Mouse (Mus musculus) hindbrain, embryonic 10.5 days (tissue): ENCODE measurements around the gene Cope. TPM values are rescaled to one million over a fixed set of nuclear protein-coding genes. Genes with fewer than 3 reads are reported as not detected.

Experiments used
- DNase-seq: peaks from one replicate; pipeline ENCODE4 v3.0.0-alpha.2; 2017; ENCODE audit warnings: low spot score
- H3K27ac ChIP-seq: fragments of 300-500 bp; sonication (generic); 2 replicates; pipeline ENCODE4 v1.5.1; 2016; ENCODE audit warnings: mild to moderate bottlenecking, moderate library complexity
- H3K27me3 ChIP-seq: fragments of 300-500 bp; sonication (generic); 2 replicates; pipeline ENCODE4 v1.6.1; 2016; ENCODE audit warnings: mild to moderate bottlenecking; ENCODE audit not compliant: poor library complexity, insufficient read depth, severe bottlenecking
- H3K36me3 ChIP-seq: fragments of 300-500 bp; sonication (generic); 2 replicates; pipeline ENCODE4 v1.6.1; 2016; ENCODE audit warnings: mild to moderate bottlenecking, moderate library complexity
- H3K4me1 ChIP-seq: fragments of 300-500 bp; sonication (generic); replicated peaks from 2 replicates; pipeline ENCODE4 v1.6.1; 2016; ENCODE audit warnings: mild to moderate bottlenecking
- H3K4me3 ChIP-seq: fragments of 300-500 bp; sonication (generic); 2 replicates; pipeline ENCODE4 v1.5.1; 2016; ENCODE audit warnings: mild to moderate bottlenecking, moderate library complexity
- H3K9me3 ChIP-seq: fragments of 300-500 bp; sonication (generic); 2 replicates; pipeline ENCODE4 v1.6.1; 2016; ENCODE audit warnings: mild to moderate bottlenecking, moderate library complexity
- WGBS: fragments of 180-500 bp; shearing (Covaris S2); methylation state at CpG from one replicate; pipeline ENCODE4 v1.1.7; 2016; 5-methylcytosine and 5-hydroxymethylcytosine counted together
- polyA plus RNA-seq: library from polyadenylated mRNA; unstranded; fragments of >200 nt; fragmentation: Nextera tagmentation; extraction: Ambion mirVana; gene quantifications from 2 replicates; pipeline ENCODE4 v1.2.1, GENCODE M21; 2016

The Cope gene
- polyA plus RNA-seq, result 324 and 329 TPM in 2 replicates

DNA sequence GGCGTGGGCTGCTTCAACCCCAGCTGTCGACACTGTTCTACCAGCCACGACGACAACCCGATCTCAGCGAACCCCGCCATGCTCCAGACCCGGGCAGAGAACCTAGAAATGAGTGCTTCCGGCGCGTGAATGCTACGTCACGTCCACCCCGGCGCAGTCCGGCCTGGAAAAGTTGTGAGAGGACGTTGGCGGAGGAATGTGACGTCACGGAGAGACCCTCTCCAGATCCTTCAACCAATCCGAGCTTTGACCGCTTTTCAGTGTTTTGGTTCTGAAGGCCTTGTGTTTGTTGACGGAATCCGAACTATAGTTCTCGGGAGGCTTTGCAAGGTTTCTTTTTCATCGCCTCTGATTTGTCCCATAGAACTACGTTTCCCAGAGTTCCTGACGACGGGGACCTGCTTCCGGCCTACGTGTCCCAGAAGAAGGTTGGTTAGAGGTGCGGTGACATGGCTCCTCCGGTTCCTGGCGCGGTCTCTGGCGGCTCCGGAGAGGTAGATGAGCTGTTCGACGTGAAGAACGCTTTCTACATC lies at the start of gene Cope, which contains the start of gene Ddx49:
Gene Cope (plus strand): TSS at position 161 of the 533 bp plus-strand sequence.
Gene Ddx49 (minus strand): TSS at position 132 of the 533 bp plus-strand sequence.
- H3K27ac ChIP-seq, result peak within 1 kb of the TSS; percentile 90
- peaks cover 64% of the 10 kb centered on the region for H3K36me3 ChIP-seq
- H3K27me3 ChIP-seq, result no peaks in the 10 kb centered on the region
- H3K4me1 ChIP-seq, result peaks cover 28% of the 10 kb centered on the region
- H3K9me3 ChIP-seq, result no peaks in the 10 kb centered on the region
- WGBS, result under 1% methylated on average over 40 of the region's 40 CpGs
- DNase-seq, result peak; percentile 96
- peak within 1 kb of the TSS; percentile 88 for H3K4me3 ChIP-seq

DNA sequence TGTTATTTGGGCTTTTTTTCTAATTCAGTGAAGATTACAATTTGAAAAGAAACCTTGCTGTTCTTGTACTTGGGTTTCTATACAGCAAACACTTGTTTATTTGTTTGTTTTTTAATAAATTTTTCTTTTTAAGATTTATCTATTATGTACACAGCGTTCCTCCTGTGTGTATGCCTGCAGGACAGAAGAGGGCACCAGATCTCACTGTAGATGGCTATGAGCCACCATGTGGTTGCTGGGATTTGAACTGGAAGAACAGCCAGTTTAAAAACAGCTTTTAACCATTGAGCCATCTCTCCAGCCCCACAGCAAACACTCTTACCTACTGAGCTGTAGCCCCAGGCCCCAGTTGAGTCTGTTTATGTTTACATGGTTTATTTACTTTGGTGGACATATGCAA lies 47.7 kb upstream of the Cope start:
- Histone ChIP-seq H3K9me3 (no peaks in the 10 kb centered on the region), H3K4me3 (no peak overlapping the region), H3K27ac (no peak overlapping the region), H3K4me1 (no peaks in the 10 kb centered on the region), H3K36me3 (peaks cover 100% of the 10 kb centered on the region), H3K27me3 (no peaks in the 10 kb centered on the region)
- 82% methylated on average over 1 of the region's 1 CpGs for WGBS
- no peak for DNase-seq

DNA sequence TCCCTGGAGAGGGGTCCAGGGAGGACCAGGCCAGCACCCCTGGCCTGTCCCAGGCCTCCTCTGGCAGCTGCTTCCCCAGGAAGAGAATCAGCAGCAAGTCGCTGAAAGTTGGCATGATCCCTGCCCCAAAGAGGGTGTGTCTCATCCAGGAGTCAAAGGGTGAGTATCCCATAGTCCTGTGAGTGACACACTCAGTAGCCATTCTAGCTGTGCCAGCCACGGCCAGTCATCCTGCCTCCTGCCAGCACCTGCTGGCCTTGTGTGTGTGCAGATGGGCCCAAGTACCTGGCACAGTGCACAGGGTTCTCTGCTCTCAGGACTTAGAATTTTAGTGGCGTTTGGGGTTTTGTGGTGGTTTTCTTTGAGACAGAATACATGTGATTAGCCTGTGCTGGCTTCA lies 44.9 kb upstream of the Cope start:
- H3K4me3 ChIP-seq, result no peak overlapping the region
- H3K9me3 ChIP-seq, result no peaks in the 10 kb centered on the region
- no peaks in the 10 kb centered on the region for H3K27me3 ChIP-seq
- 87% methylated on average over 3 of the region's 3 CpGs for WGBS
- H3K27ac ChIP-seq, result no peak overlapping the region
- peaks cover 100% of the 10 kb centered on the region for H3K36me3 ChIP-seq
- DNase-seq, result no peak
- H3K4me1 ChIP-seq, result no peaks in the 10 kb centered on the region

DNA sequence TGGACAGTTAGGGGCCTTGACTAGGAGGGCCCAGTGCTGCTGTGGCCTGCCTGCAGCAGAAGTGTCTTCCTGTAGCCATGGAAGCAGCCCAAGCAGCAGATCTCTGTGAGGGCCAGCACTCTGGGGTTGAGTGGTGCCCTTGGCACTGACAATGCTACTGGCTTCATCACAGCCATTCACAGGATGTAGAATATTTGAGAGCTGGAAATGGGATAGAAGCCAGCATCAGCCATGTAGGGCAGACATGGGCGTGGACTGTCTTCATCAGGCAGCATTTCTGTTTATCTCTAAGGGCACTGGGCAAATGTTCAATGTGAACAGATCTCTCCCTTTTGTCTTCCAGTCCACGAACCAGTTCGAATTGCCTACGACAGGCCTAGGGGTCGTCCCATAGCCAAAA lies 43.7 kb upstream of the Cope start:
- H3K27ac ChIP-seq, result no peak overlapping the region
- no peak overlapping the region for H3K4me3 ChIP-seq
- H3K9me3 ChIP-seq, result no peaks in the 10 kb centered on the region
- H3K4me1 ChIP-seq, result no peaks in the 10 kb centered on the region
- peaks cover 100% of the 10 kb centered on the region for H3K36me3 ChIP-seq
- no peaks in the 10 kb centered on the region for H3K27me3 ChIP-seq
- no peak for DNase-seq
- WGBS, result 97% methylated on average over 5 of the region's 5 CpGs

DNA sequence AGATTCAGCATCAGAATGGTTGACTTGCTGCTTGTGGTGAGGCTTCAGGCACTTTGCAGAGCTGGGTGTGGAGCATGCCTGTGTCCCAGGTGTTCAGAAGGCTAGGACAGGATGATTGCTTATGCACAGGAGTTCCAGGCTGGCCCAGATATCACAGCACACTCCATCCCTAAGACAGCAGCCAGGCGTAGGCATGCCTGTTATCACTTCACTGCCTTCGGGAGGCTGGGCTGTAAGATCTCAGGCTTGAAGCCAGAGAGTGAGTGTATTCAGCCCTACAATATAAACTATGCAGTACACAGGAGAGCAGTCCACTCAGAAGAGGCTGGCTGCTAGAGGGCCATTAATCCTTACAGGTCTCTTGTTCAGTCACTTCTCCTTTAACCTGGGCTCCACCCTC lies 43.3 kb upstream of the Cope start:
- DNase-seq, result no peak
- no peak overlapping the region for H3K27ac ChIP-seq
- H3K36me3 ChIP-seq, result peaks cover 100% of the 10 kb centered on the region
- H3K4me1 ChIP-seq, result no peaks in the 10 kb centered on the region
- 94% methylated on average over 2 of the region's 2 CpGs for WGBS
- no peak overlapping the region for H3K4me3 ChIP-seq
- H3K27me3 ChIP-seq, result no peaks in the 10 kb centered on the region
- no peaks in the 10 kb centered on the region for H3K9me3 ChIP-seq

DNA sequence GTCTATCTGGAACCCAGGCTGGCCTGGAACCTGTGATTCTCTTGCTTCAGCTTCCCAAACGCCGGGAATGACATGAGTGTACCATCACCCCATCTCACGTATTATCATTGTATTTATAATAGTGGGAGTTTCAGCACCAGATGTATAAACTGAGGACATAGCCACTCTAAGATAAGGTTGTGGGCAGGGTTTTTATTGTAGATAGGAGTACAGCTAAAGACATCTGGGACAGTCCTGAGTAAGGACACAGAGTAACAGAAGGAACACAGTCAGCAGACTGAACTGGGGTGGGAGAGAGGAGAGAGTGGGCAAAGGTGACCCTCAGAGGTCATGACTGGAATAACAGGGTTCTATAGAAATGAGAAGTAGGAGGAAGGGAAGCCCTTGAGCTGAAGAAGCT lies 34.6 kb upstream of the Cope start:
- 92% methylated on average over 3 of the region's 3 CpGs for WGBS
- Histone ChIP-seq H3K36me3 (peaks cover 46% of the 10 kb centered on the region), H3K27me3 (no peaks in the 10 kb centered on the region), H3K4me3 (no peak overlapping the region), H3K27ac (no peak overlapping the region), H3K9me3 (no peaks in the 10 kb centered on the region), H3K4me1 (peaks cover 22% of the 10 kb centered on the region; the same call in 1 of the 2 replicates)
- no peak for DNase-seq

DNA sequence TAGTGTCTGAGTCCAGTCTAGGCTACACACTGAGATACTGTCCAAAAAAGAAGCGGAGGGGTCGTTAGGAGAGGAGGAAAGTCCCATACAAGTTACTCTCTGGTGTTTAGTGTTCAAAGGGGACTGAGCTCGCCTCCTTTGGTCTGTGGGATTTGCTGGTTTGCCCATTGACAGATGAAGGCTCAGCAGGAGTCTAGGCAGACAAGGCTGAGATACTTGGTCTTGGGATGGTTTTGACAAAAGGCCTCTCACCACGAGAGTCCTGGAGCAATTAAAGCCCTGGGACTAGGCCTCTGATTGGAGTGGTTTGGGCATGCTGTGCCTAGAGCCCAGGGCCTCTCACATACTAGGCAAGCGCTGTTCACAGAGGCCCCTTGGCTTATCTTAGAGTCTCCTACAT lies 34.0 kb upstream of the Cope start:
- Histone ChIP-seq H3K36me3 (peaks cover 40% of the 10 kb centered on the region), H3K27me3 (no peaks in the 10 kb centered on the region)

DNA sequence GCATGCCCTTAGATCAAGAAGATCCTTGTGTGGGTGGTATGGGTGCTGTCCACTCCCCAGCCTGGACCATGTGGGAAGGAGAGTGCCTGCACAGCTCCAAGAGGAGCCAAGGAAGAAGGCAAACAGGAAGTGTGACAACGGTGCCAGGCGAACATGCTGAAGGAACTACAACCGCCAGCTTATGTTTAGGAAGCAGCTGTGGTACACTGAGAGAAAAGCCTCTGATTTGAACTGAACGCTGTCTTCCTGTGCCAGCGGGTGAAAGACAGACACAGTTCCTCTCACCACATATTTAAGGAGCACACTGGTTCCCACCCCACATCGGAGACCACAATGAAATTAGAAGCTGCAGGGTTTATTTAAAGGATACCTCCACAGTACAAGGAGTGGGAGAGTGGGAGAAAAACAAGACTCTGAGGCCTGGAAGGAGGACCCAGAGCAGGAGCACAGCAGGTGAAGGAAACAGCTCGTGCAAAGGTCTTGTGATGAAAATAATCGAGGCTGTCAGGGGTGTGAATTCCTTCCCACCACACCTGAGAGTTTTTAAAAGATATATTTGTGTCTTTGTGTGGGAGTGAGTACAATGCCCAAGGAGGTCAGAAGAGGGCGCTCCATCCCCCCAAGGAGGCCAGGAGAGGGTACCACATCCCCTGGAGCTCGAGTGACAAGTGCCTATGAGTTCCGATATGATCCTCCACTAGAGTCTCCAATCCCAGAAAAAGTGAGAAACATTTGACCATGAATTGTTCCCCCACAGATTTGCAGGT lies 33.3 kb upstream of the Cope start:
- Histone ChIP-seq H3K9me3 (no peaks in the 10 kb centered on the region), H3K27me3 (no peaks in the 10 kb centered on the region), H3K4me3 (no peak overlapping the region), H3K27ac (no peak overlapping the region), H3K4me1 (peaks cover 26% of the 10 kb centered on the region; the same call in 1 of the 2 replicates), H3K36me3 (peaks cover 33% of the 10 kb centered on the region)
- 63% methylated on average over 11 of the region's 11 CpGs for WGBS
- no peak for DNase-seq

More for the DNA sequence above, 34.0 kb upstream of the Cope start:
- Histone ChIP-seq H3K9me3 (no peaks in the 10 kb centered on the region), H3K4me1 (peaks cover 26% of the 10 kb centered on the region; the same call in 1 of the 2 replicates), H3K4me3 (no peak overlapping the region), H3K27ac (no peak overlapping the region)
- 59% methylated on average over 5 of the region's 5 CpGs for WGBS
- no peak for DNase-seq

DNA sequence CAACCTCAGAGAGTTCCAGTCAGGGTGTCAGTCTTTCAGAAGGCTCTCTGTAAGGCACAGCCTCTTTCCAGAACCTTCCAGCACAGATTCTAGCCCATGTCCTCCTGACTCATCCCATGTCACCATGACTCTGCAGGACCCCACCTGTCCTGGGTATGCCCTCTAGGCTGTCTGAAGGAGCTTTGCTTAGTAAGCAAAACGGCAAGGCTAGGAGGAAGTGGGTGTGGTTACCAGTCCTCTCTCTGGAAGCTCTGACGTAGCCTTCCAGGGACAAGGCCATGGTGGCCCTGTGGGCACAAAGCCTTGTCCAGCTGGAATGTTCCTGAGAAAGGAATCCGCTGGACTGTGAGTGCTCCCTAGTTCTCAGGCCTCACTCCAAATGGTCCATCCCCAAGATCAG lies 29.4 kb upstream of the Cope start:
- H3K9me3 ChIP-seq, result no peaks in the 10 kb centered on the region

DNA sequence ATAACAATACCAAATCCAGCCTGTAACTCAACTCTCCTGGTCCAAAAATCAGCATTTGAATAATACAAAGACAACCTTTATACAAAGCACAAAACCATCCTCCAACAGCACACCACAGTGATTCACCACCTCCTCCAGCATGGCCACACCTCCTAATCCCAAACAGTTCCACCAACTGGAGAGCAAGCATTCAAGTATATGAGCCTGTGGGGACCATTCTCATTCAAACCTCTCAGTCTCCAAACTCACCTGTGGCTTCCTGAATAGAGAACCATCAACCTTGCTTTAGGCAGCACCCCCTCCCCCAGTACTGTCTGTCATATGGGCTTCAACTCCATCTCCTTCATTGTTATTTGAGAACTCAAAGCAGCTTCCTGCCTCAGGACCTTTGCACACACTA lies 28.0 kb upstream of the Cope start:
- H3K27me3 ChIP-seq, result no peaks in the 10 kb centered on the region
- H3K27ac ChIP-seq, result no peak overlapping the region
- peaks cover 10% of the 10 kb centered on the region; the same call in 1 of the 2 replicates for H3K4me1 ChIP-seq
- no peak for DNase-seq
- H3K36me3 ChIP-seq, result no peaks in the 10 kb centered on the region
- H3K9me3 ChIP-seq, result no peaks in the 10 kb centered on the region
- no peak overlapping the region for H3K4me3 ChIP-seq

More for the DNA sequence above, 29.4 kb upstream of the Cope start:
- Histone ChIP-seq H3K27ac (peak overlapping the region; percentile 63; the same call in 1 of the 2 replicates), H3K4me3 (no peak overlapping the region), H3K4me1 (peaks cover 18% of the 10 kb centered on the region; the same call in 1 of the 2 replicates), H3K27me3 (no peaks in the 10 kb centered on the region), H3K36me3 (no peaks in the 10 kb centered on the region)
- WGBS, result 82% methylated on average over 3 of the region's 3 CpGs
- DNase-seq, result no peak

DNA sequence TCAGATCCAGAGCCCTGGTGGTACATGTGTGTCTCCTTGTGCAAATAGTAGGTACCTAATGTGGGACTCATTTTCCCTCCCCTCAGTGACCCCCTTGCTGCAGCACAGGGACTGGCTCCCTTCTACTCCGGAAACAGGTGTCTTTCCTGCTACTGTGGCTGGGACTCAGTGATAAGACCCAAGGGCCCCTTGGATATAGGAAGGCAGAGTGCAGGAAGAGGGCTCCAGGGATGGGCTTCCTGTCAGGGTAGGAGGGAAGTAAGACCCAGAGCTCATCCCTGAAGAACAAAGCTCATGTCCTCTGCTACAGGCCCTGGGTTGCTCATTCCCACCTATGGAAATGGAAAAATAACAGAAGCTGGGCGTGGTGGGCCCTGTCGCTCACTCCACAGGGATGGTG lies 25.8 kb upstream of the Cope start:
- no peak for DNase-seq
- H3K4me1 ChIP-seq, result peaks cover 21% of the 10 kb centered on the region
- H3K9me3 ChIP-seq, result no peaks in the 10 kb centered on the region
- H3K36me3 ChIP-seq, result no peaks in the 10 kb centered on the region
- H3K4me3 ChIP-seq, result no peak overlapping the region
- WGBS, result 83% methylated on average over 3 of the region's 3 CpGs
- no peak overlapping the region for H3K27ac ChIP-seq
- peaks cover 3% of the 10 kb centered on the region; the same call in 1 of the 2 replicates for H3K27me3 ChIP-seq

DNA sequence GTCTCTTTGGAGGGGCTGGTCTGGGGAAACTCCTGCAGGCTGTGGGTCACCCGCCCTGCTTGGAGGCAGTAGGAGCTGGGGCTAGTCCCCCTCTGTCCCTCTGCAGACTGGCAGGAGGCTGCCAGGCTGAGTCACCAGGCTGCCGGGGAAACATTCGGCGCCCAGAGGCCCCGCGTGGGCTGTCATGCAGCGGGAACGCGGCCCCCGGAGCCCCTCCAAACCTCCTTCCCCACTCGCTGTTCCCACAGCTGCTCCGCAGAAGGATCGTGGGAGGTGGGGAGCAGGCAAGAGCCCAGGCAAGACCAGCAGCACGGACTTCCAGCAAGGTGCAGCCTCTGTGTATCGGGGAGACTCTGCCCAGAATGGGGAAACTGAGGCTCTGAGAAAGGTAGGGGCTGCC lies 24.1 kb upstream of the Cope start:
- no peak overlapping the region; the same call in 1 of the 2 replicates for H3K4me3 ChIP-seq
- peaks cover 31% of the 10 kb centered on the region for H3K4me1 ChIP-seq
- no peaks in the 10 kb centered on the region for H3K9me3 ChIP-seq
- H3K27ac ChIP-seq, result no peak overlapping the region; the same call in 1 of the 2 replicates
- H3K27me3 ChIP-seq, result peaks cover 3% of the 10 kb centered on the region; the same call in 1 of the 2 replicates
- WGBS, result 68% methylated on average over 15 of the region's 15 CpGs
- no peaks in the 10 kb centered on the region for H3K36me3 ChIP-seq
- DNase-seq, result no peak

DNA sequence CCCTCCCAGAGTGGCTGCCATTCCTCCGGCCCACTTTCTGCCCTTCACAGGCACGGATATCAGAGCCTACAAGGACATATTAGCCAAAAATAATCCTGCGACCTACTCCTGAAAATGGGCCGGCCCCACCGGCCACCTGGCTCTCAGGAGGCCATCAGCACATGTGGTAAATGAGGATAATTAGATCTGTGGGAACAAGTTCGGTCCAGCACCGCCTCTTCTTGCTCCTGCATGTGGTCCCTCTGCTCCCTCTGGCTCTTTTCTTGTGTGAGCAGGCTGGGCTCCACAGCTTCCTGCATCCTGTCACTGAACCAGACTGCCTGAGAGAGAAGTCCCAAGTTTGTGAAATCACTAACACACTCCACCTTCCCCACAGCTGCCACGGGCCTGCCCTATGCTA lies 23.1 kb upstream of the Cope start:
- Histone ChIP-seq H3K27ac (no peak overlapping the region), H3K36me3 (peaks cover under 1% of the 10 kb centered on the region; the same call in 1 of the 2 replicates), H3K4me3 (no peak overlapping the region), H3K9me3 (no peaks in the 10 kb centered on the region), H3K27me3 (peaks cover 3% of the 10 kb centered on the region; the same call in 1 of the 2 replicates), H3K4me1 (peaks cover 39% of the 10 kb centered on the region)
- 68% methylated on average over 8 of the region's 8 CpGs for WGBS
- DNase-seq, result no peak
